Mouse (Mus musculus) testis, adult 2 months (tissue): Measurements from ENCODE around the gene Flrt1. TPM values are rescaled to one million over a fixed set of nuclear protein-coding genes. Genes with fewer than 3 reads are reported as not detected.

ENCODE experiments used
- H3K27ac ChIP-seq: fragments of 200-500 bp; 2 replicates; pipeline ENCODE4 v1.5.1; 2012; ENCODE audit warnings: low read depth, low read length; ENCODE audit not compliant: control insufficient read depth, insufficient read depth
- H3K27me3 ChIP-seq: fragments of 200-500 bp; 2 replicates; pipeline ENCODE4 v1.6.1; 2012; ENCODE audit warnings: mild to moderate bottlenecking, low read length, moderate library complexity; ENCODE audit not compliant: control insufficient read depth, insufficient read depth
- H3K36me3 ChIP-seq: fragments of 200-500 bp; 2 replicates; pipeline ENCODE4 v1.6.1; 2012; ENCODE audit warnings: mild to moderate bottlenecking, low read length; ENCODE audit not compliant: control insufficient read depth, insufficient read depth
- H3K4me1 ChIP-seq: fragments of 200-500 bp; 2 replicates; pipeline ENCODE4 v1.6.1; 2012; ENCODE audit warnings: low read length; ENCODE audit not compliant: control insufficient read depth, insufficient read depth
- H3K4me3 ChIP-seq: fragments of 200-500 bp; 2 replicates; pipeline ENCODE4 v1.5.1; 2012; ENCODE audit warnings: low read depth, mild to moderate bottlenecking, low read length, moderate library complexity, mixed read lengths; ENCODE audit not compliant: control insufficient read depth
- CTCF ChIP-seq: fragments of 200-500 bp; IDR thresholded peaks from 2 replicates; pipeline ENCODE4 v1.5.1; 2012; ENCODE audit warnings: low read depth, mild to moderate bottlenecking, inconsistent platforms, low read length, moderate library complexity; ENCODE audit not compliant: control insufficient read depth, insufficient read depth, insufficient replicate concordance
- POLR2A ChIP-seq: fragments of 200-500 bp; IDR thresholded peaks from 2 replicates; pipeline ENCODE4 v1.6.1; 2012; ENCODE audit warnings: low read depth, mild to moderate bottlenecking, inconsistent platforms, low read length, moderate library complexity; ENCODE audit not compliant: control insufficient read depth
- polyA plus RNA-seq: library from polyadenylated mRNA; depleted of rRNA; stranded (reverse); fragments of >200 nt; gene quantifications from 2 replicates; pipeline ENCODE4 v1.2.3, GENCODE M21; 2012

The Flrt1 gene
- polyA plus RNA-seq, 1 experiment: 3.1 TPM

- TF ChIP-seq CTCF: no peak
- TF ChIP-seq POLR2A: no peak
- H3K4me3 ChIP-seq: no peak overlapping the region
- no peak overlapping the region for H3K27ac ChIP-seq
- H3K27me3 ChIP-seq: no peaks in the 10 kb centered on the region
- H3K4me1 ChIP-seq: no peaks in the 10 kb centered on the region
- no peaks in the 10 kb centered on the region for H3K36me3 ChIP-seq
Observed at GRCm38 (mm10) chr19:7110875-7111274, 5.3 kb upstream of the Flrt1 start.

DNA sequence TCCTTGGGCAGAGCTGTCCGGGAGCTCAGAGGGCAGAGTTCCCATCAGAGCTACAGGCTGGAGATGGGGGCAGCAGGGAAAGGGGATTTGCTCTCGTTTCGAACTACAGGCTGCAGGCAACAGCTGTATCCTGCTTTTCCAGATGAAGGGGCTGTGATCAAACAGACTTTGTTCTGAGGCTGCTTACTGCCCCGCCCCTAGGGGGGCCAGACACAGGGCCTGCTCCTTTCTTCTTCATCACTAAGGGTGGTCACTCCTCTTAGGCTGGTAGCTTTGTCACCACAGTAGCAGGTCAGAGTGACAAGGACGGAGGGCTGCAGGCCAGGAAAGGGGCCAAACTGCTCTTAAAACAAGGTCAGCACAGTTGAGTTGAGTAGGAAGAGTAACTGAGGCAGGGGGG lies 4.6 kb upstream of the Flrt1 start:
- no peak for TF ChIP-seq CTCF
- TF ChIP-seq POLR2A: no peak
- Histone ChIP-seq H3K4me3 (no peak overlapping the region), H3K27ac (no peak overlapping the region), H3K4me1 (no peaks in the 10 kb centered on the region), H3K36me3 (no peaks in the 10 kb centered on the region), H3K27me3 (no peaks in the 10 kb centered on the region)

DNA sequence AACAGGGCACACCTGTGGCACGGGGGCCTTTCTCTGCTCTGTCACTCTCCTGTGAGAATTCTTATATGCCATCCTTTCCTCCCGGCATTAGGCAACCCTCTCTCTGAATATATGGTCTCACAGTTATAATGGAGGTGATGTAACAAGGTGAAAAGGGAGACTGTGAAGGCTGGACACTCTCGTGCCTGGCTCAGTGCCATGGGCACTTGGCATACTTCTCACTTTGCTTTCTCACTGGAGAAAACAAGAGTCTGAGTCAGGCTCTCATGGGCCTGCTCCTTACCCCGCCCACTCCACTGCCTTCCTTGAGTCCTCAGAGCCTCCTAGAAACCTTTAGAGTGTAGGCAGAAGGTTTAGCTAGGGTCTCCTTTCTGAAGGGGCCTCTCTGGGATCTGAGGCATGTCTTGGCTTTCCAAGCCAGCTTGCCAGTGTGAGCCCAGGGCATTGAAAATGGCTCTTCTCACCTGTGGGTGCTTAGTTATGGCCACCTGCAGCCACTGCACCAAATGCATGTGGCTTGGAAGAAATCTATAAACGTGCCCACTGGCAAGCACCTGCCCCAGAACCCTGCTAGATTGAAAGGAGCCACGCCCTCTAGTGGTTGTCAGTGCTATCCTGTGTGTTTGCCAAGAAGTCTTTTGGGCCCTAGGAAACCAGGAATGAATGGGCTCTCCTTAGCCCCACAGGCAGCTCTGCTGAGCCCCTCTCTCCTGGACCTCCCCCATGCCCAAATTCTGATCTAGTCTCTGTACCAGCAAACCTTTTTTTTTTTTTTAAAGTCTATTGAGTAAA lies 2.8 kb upstream of the Flrt1 start:
- Histone ChIP-seq H3K27me3 (no peaks in the 10 kb centered on the region), H3K27ac (no peak overlapping the region), H3K4me3 (no peak overlapping the region), H3K4me1 (no peaks in the 10 kb centered on the region), H3K36me3 (no peaks in the 10 kb centered on the region)
- TF ChIP-seq CTCF: peak; percentile 11; the same call in 1 of the 2 replicates
- TF ChIP-seq POLR2A: no peak

GRCm38 (mm10) chr19:7107174-7107573 lies 1.6 kb upstream of the Flrt1 start:
- Histone ChIP-seq H3K4me1 (no peaks in the 10 kb centered on the region), H3K27ac (no peak overlapping the region)

GRCm38 (mm10) chr19:7106566-7106965 lies 1.0 kb upstream of the Flrt1 start:
- no peaks in the 10 kb centered on the region for H3K4me1 ChIP-seq
- no peak overlapping the region for H3K4me3 ChIP-seq
- no peaks in the 10 kb centered on the region for H3K27me3 ChIP-seq
- H3K36me3 ChIP-seq: no peaks in the 10 kb centered on the region
- TF ChIP-seq CTCF: no peak
- TF ChIP-seq POLR2A: no peak
- H3K27ac ChIP-seq: no peak overlapping the region

More at GRCm38 (mm10) chr19:7107174-7107573, 1.6 kb upstream of the Flrt1 start:
- TF ChIP-seq CTCF (no peak), POLR2A (no peak)
- Histone ChIP-seq H3K4me3 (no peak overlapping the region), H3K36me3 (no peaks in the 10 kb centered on the region), H3K27me3 (no peaks in the 10 kb centered on the region)

- H3K27me3 ChIP-seq: no peaks in the 10 kb centered on the region
- H3K27ac ChIP-seq: no peak overlapping the region
- no peaks in the 10 kb centered on the region for H3K4me1 ChIP-seq
- no peak overlapping the region for H3K4me3 ChIP-seq
- no peak for TF ChIP-seq POLR2A
- TF ChIP-seq CTCF: no peak
- no peaks in the 10 kb centered on the region for H3K36me3 ChIP-seq
Observed at GRCm38 (mm10) chr19:7103993-7104401, 1.5 kb downstream of the Flrt1 start.

DNA sequence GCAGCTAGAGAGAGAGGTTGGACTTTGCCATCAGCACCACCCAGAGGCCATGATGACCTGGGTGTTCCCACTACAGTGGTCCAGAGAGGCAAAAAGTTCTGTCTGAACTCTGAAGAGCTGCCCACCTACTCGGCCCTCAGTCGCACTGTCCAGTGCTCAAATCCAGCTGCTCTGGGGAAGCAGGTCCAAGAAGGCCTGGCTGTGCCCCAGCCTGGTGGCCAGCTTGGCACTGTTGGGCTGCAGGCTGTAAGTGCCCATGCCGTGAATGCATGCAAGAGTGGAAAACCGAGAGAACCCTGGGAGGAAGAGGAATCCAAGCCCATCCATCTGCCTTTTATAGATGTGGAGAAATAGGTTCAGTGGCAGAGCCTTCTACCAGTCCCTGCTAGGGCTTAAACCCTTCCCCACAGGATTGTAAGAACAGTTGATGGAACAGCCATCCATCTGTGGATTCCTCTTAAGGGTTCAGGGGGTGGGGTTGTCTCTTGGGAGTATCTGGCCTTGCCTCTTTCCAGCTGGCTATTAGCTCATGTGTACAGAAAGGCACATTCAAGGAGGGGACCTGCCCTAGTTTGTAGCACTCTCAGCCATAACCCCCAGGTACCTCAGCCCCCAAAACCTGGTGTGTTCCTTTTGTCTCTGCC lies 2.1 kb downstream of the Flrt1 start:
- no peak for TF ChIP-seq CTCF
- no peak for TF ChIP-seq POLR2A
- Histone ChIP-seq H3K27me3 (no peaks in the 10 kb centered on the region), H3K27ac (no peak overlapping the region), H3K4me3 (no peak overlapping the region), H3K36me3 (no peaks in the 10 kb centered on the region), H3K4me1 (no peaks in the 10 kb centered on the region)
